Mouse (Mus musculus) limb, embryonic 12.5 days (tissue): ENCODE data around the gene Slc23a4. TPM values are rescaled to one million over a fixed set of nuclear protein-coding genes. Genes with fewer than 3 reads are reported as not detected.

Experiments
- ATAC-seq: fragments of 200-750 bp; cut with Nextera tagmentation; 2 replicates; pipeline ENCODE4 v1.8.0; 2017; ENCODE audit warnings: low read depth, moderate TSS enrichment; ENCODE audit not compliant: insufficient number of reproducible peaks, insufficient read depth, low FRiP score, low TSS enrichment
- H3K27ac ChIP-seq: fragments of 300-500 bp; sonication (generic); 2 replicates; pipeline ENCODE4 v1.5.1; 2016; ENCODE audit warnings: mild to moderate bottlenecking, moderate library complexity
- H3K27me3 ChIP-seq: fragments of 300-500 bp; sonication (generic); 2 replicates; pipeline ENCODE4 v1.6.1; 2016; ENCODE audit warnings: mild to moderate bottlenecking, moderate library complexity
- H3K36me3 ChIP-seq: fragments of 300-500 bp; sonication (generic); 2 replicates; pipeline ENCODE4 v1.6.1; 2016; ENCODE audit warnings: mild to moderate bottlenecking, moderate library complexity
- H3K4me1 ChIP-seq: fragments of 300-500 bp; sonication (generic); replicated peaks from 2 replicates; pipeline ENCODE4 v1.6.1; 2016
- H3K4me2 ChIP-seq: fragments of 300-500 bp; sonication (generic); 2 replicates; pipeline ENCODE4 v1.6.1; 2016; ENCODE audit warnings: mild to moderate bottlenecking, moderate library complexity
- H3K4me3 ChIP-seq: fragments of 300-500 bp; sonication (generic); replicated peaks from 2 replicates; pipeline ENCODE4 v1.5.1; 2016; ENCODE audit warnings: mild to moderate bottlenecking
- H3K9ac ChIP-seq: fragments of 300-500 bp; sonication (generic); replicated peaks from 2 replicates; pipeline ENCODE4 v1.6.1; 2016; ENCODE audit warnings: mild to moderate bottlenecking, moderate library complexity
- H3K9me3 ChIP-seq: fragments of 300-500 bp; sonication (generic); 2 replicates; pipeline ENCODE4 v1.6.1; 2016; ENCODE audit warnings: mild to moderate bottlenecking, moderate library complexity
- WGBS: fragments of 180-500 bp; shearing (Covaris S2); methylation state at CpG from one replicate; pipeline ENCODE4 v1.1.7; 2016; 5-methylcytosine and 5-hydroxymethylcytosine counted together
- polyA plus RNA-seq: library from polyadenylated mRNA; unstranded; fragments of >200 nt; fragmentation: Nextera tagmentation; extraction: Ambion mirVana; gene quantifications from 2 replicates; pipeline ENCODE4 v1.2.1, GENCODE M21; 2016

The Slc23a4 gene
- polyA plus RNA-seq, 1 experiment from 2014 or later = 0.56 TPM

GRCm38 (mm10) chr6:34900990-34901389 lies 87.2 kb downstream of the Slc23a4 start:
- peaks cover 82% of the 10 kb centered on the region for H3K36me3 ChIP-seq
- WGBS = 63% methylated on average over 2 of the region's 2 CpGs
- H3K4me1 ChIP-seq = no peaks in the 10 kb centered on the region
- no peak overlapping the region for H3K4me3 ChIP-seq
- no peak overlapping the region for H3K27ac ChIP-seq
- H3K27me3 ChIP-seq = no peaks in the 10 kb centered on the region
- no peak overlapping the region for H3K9ac ChIP-seq
- no peak for ATAC-seq
- H3K4me2 ChIP-seq = no peak overlapping the region
- no peaks in the 10 kb centered on the region for H3K9me3 ChIP-seq

GRCm38 (mm10) chr6:34899127-34899526 lies 89.1 kb downstream of the Slc23a4 start:
- H3K36me3 ChIP-seq = peaks cover 83% of the 10 kb centered on the region
- no peak for ATAC-seq
- no peak overlapping the region for H3K4me3 ChIP-seq
- H3K9me3 ChIP-seq = no peaks in the 10 kb centered on the region
- no peak overlapping the region for H3K27ac ChIP-seq
- no peak overlapping the region for H3K4me2 ChIP-seq
- WGBS = 79% methylated on average over 2 of the region's 2 CpGs
- no peaks in the 10 kb centered on the region for H3K4me1 ChIP-seq
- H3K27me3 ChIP-seq = no peaks in the 10 kb centered on the region
- no peak overlapping the region for H3K9ac ChIP-seq

- no peak overlapping the region for H3K4me2 ChIP-seq
- no peaks in the 10 kb centered on the region for H3K4me1 ChIP-seq
- no peaks in the 10 kb centered on the region for H3K27me3 ChIP-seq
- H3K9ac ChIP-seq = no peak overlapping the region
- no peaks in the 10 kb centered on the region for H3K9me3 ChIP-seq
- ATAC-seq = no peak
- H3K4me3 ChIP-seq = no peak overlapping the region
- WGBS = 53% methylated on average over 16 of the region's 16 CpGs
- peaks cover 87% of the 10 kb centered on the region for H3K36me3 ChIP-seq
- no peak overlapping the region for H3K27ac ChIP-seq
Measured at GRCm38 (mm10) chr6:34896168-34896780, 91.9 kb downstream of the Slc23a4 start.

DNA sequence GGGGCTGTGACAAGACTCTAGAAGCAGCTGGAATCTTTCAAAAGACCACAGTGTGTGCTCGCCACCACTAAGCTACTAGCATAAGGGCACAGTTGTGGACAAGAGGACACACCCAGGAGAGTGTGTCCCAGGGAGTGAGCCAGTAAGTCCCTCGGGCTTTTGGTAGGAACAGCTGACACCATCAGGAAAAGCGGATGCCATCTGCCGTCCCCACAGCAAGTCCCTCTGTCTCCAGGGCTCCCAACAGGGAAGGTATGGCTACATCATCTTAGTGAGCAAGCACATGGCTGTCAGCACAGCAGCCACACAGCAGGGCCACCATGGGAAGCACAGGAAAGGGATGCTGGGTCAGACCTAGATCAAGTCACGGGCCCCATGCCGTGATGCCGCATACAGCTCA lies 92.6 kb downstream of the Slc23a4 start:
- Histone ChIP-seq H3K36me3 (peaks cover 86% of the 10 kb centered on the region), H3K27ac (no peak overlapping the region), H3K27me3 (no peaks in the 10 kb centered on the region), H3K9ac (no peak overlapping the region), H3K4me3 (no peak overlapping the region), H3K4me1 (no peaks in the 10 kb centered on the region), H3K4me2 (no peak overlapping the region), H3K9me3 (no peaks in the 10 kb centered on the region)
- ATAC-seq = no peak
- 90% methylated on average over 7 of the region's 7 CpGs for WGBS

Other genes starting within 250 kb of the Slc23a4 start
- gene Agbl3, start 208.0 kb downstream of the Slc23a4 start, polyA plus RNA-seq = 8.2 and 8.3 TPM in 2 replicates
- 2.0 and 2.4 TPM in 2 replicates for gene Tmem140, start 125.3 kb downstream of the Slc23a4 start, polyA plus RNA-seq
- 18.1 and 19.3 TPM in 2 replicates for gene Cyren, start 110.3 kb downstream of the Slc23a4 start, polyA plus RNA-seq
- gene Wdr91, start 77.5 kb downstream of the Slc23a4 start, polyA plus RNA-seq = 13.9 and 15.3 TPM in 2 replicates
- not detected in 2 replicates for gene Stra8, start 68.2 kb downstream of the Slc23a4 start, polyA plus RNA-seq
- gene Cnot4, start 145.3 kb upstream of the Slc23a4 start, polyA plus RNA-seq = 26.6 and 29.1 TPM in 2 replicates
- 47.3 and 51.3 TPM in 2 replicates for gene Nup205, start 189.0 kb upstream of the Slc23a4 start, polyA plus RNA-seq